Mouse (Mus musculus): ENCODE measurements around the gene Atxn7l1. TPM values are rescaled to one million over a fixed set of nuclear protein-coding genes. Genes with fewer than 3 reads are reported as not detected.

Atxn7l1 gene
- polyA plus RNA-seq (2014; fragmentation: Nextera tagmentation; extraction: Ambion mirVana) = 16.0 and 16.5 TPM in 2 replicates

- Histone ChIP-seq H3K4me2 (ENCODE audit: low read depth, low read length, severe bottlenecking) (peak within 1 kb of the TSS; percentile 83), H3K36me3 (ENCODE audit: control insufficient read depth, insufficient read depth, low read length) (no peaks in the 10 kb centered on the region), H3K4me3 (ENCODE audit: low read depth, low read length) (peak within 1 kb of the TSS; percentile 44), H3K27me3 (ENCODE audit: control insufficient read depth, insufficient read depth, low read length) (peaks cover 3% of the 10 kb centered on the region), H3K9me3 (ENCODE audit: control insufficient read depth, low read length) (no peaks in the 10 kb centered on the region), H3K9ac (ENCODE audit: low read length) (peak within 1 kb of the TSS; percentile 79), H3K27ac (ENCODE audit: low read depth, low read length) (no peak within 1 kb of the TSS), H3K4me1 (replicated peaks; ENCODE audit: control insufficient read depth, insufficient read depth, low read length) (peaks cover 4% of the 10 kb centered on the region; the same call in 1 of the 2 replicates)
- peak; percentile 97 for DNase-seq (ENCODE audit: low spot score)
- WGBS = under 1% methylated on average over 54 of the region's 54 CpGs
- peak; percentile 93 for ATAC-seq (replicated peaks; ENCODE audit: low FRiP score)
Observed at GRCm38 (mm10) chr12:33147497-33148267, at the start of gene Atxn7l1. Gene Atxn7l1 (plus strand): TSS chr12:33147693.

- no peak overlapping the region for H3K27ac ChIP-seq (ENCODE audit: low read depth, low read length)
- ATAC-seq (replicated peaks; ENCODE audit: low FRiP score) (no peak), DNase-seq (ENCODE audit: low spot score) (no peak)
Observed at GRCm38 (mm10) chr12:33101627-33102026, 45.9 kb upstream of the Atxn7l1 start.

DNA sequence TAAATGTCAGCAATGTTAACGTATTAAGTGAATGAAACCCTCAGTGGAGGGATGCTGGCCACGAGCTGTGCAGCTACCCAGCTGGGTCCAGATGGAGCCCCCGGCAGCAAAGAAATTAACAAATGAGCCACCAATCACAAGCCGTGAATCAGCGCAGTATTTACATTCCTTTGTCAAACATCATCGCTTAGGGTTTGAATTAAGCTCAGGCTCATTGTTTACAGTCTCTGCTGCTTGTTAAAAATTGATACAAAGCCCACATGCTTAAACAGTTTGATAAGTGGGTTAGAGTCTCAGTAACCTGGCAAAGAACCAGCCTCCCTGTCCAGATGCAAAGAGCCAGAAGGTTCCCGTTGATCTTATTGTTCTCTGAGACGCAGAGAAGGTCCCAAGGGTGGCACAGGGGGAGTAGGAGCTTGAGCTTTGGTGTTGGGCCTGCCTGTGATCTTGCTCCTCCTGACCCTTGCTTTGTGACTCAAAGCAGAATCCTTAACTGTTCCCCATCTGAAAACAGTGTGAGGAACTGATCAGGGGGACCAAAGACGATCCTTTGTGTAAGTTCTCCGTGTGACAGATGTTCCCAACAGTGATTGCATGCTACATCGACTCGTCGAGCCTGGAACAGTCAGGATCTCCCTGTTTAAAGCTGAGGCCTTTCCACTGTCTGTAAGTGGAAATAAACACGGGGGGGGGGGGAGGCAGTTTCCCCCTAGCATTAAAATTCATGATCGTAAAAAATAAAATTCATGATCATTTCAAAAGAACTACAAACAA, 45.0 kb upstream of the Atxn7l1 start:
- Histone ChIP-seq H3K36me3 (ENCODE audit: control insufficient read depth, insufficient read depth, low read length) (no peaks in the 10 kb centered on the region), H3K9me3 (ENCODE audit: control insufficient read depth, low read length) (no peaks in the 10 kb centered on the region), H3K27me3 (ENCODE audit: control insufficient read depth, insufficient read depth, low read length) (no peaks in the 10 kb centered on the region), H3K4me1 (replicated peaks; ENCODE audit: control insufficient read depth, insufficient read depth, low read length) (no peaks in the 10 kb centered on the region), H3K4me3 (ENCODE audit: low read depth, low read length) (no peak overlapping the region), H3K27ac (ENCODE audit: low read depth, low read length) (no peak overlapping the region), H3K4me2 (ENCODE audit: low read depth, low read length, severe bottlenecking) (no peak overlapping the region), H3K9ac (ENCODE audit: low read length) (no peak overlapping the region)
- no peak for DNase-seq (ENCODE audit: low spot score)
- ATAC-seq (replicated peaks; ENCODE audit: low FRiP score) = peak; percentile 56
- 54% methylated on average over 15 of the region's 15 CpGs for WGBS

More at GRCm38 (mm10) chr12:33101627-33102026, 45.9 kb upstream of the Atxn7l1 start:
- H3K4me3 ChIP-seq (ENCODE audit: low read depth, low read length) = no peak overlapping the region
- H3K4me1 ChIP-seq (replicated peaks; ENCODE audit: control insufficient read depth, insufficient read depth, low read length) = no peaks in the 10 kb centered on the region
- no peaks in the 10 kb centered on the region for H3K27me3 ChIP-seq (ENCODE audit: control insufficient read depth, insufficient read depth, low read length)
- H3K9me3 ChIP-seq (ENCODE audit: control insufficient read depth, low read length) = no peaks in the 10 kb centered on the region
- 86% methylated on average over 8 of the region's 8 CpGs for WGBS
- no peaks in the 10 kb centered on the region for H3K36me3 ChIP-seq (ENCODE audit: control insufficient read depth, insufficient read depth, low read length)
- no peak overlapping the region for H3K9ac ChIP-seq (ENCODE audit: low read length)
- no peak overlapping the region for H3K4me2 ChIP-seq (ENCODE audit: low read depth, low read length, severe bottlenecking)

DNA sequence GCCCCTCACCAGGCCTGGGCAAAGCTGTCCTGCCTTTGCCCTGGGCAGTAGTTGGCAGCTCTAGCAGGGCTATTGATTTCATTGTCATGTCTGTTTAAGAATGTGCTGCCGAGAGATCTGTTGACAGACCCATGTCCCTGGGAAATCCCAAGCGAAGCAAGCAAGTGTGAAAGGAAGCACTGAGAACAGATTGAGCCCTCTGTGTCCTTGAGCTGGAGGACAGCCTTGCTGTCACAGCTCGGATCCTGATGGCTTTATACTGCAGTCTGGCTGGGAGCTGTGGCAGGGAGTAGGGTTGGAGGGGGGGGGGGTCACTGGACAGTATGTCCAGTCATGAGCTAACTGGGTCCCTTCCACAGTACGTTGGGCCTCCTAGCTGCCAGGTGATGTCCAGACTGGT, 41.8 kb upstream of the Atxn7l1 start:
- ATAC-seq (replicated peaks; ENCODE audit: low FRiP score) = no peak
- Histone ChIP-seq H3K27ac (ENCODE audit: low read depth, low read length) (no peak overlapping the region), H3K9ac (ENCODE audit: low read length) (no peak overlapping the region), H3K9me3 (ENCODE audit: control insufficient read depth, low read length) (no peaks in the 10 kb centered on the region), H3K27me3 (ENCODE audit: control insufficient read depth, insufficient read depth, low read length) (no peaks in the 10 kb centered on the region), H3K4me3 (ENCODE audit: low read depth, low read length) (no peak overlapping the region), H3K4me1 (replicated peaks; ENCODE audit: control insufficient read depth, insufficient read depth, low read length) (no peaks in the 10 kb centered on the region), H3K36me3 (ENCODE audit: control insufficient read depth, insufficient read depth, low read length) (no peaks in the 10 kb centered on the region), H3K4me2 (ENCODE audit: low read depth, low read length, severe bottlenecking) (no peak overlapping the region)
- WGBS = 81% methylated on average over 4 of the region's 4 CpGs
- DNase-seq (ENCODE audit: low spot score) = no peak

- Histone ChIP-seq H3K9ac (ENCODE audit: low read length) (no peak overlapping the region), H3K4me3 (ENCODE audit: low read depth, low read length) (no peak overlapping the region), H3K27me3 (ENCODE audit: control insufficient read depth, insufficient read depth, low read length) (no peaks in the 10 kb centered on the region), H3K4me2 (ENCODE audit: low read depth, low read length, severe bottlenecking) (no peak overlapping the region), H3K36me3 (ENCODE audit: control insufficient read depth, insufficient read depth, low read length) (no peaks in the 10 kb centered on the region), H3K9me3 (ENCODE audit: control insufficient read depth, low read length) (no peaks in the 10 kb centered on the region), H3K4me1 (replicated peaks; ENCODE audit: control insufficient read depth, insufficient read depth, low read length) (0 out of 2 replicates have a peak, but pooled peaks cover 2% of the 10 kb centered on the region), H3K27ac (ENCODE audit: low read depth, low read length) (no peak overlapping the region)
- DNase-seq (ENCODE audit: low spot score) (no peak), ATAC-seq (replicated peaks; ENCODE audit: low FRiP score) (no peak)
- 72% methylated on average over 10 of the region's 10 CpGs for WGBS
Observed at GRCm38 (mm10) chr12:33106438-33107167, 40.9 kb upstream of the Atxn7l1 start.

DNA sequence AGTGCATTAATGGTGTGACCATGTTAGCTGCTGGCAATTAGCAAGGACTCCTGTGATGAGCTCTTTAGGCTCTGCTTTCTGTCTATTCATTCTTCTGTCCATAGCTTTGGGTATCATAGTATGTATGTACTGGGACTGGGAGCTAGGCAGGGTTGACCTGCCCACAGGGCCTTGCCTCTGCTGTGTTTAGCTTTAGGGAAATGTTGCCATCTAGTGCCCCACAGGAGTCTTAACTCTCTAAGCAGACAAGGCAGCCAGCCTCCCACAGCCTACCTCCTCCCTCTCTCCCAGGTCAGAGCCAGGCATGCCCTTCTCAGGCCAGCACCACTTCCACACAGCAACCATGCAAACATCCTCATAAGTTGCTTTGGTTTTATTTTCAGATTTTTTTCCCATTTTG, 38.0 kb upstream of the Atxn7l1 start:
- Histone ChIP-seq H3K27me3 (ENCODE audit: control insufficient read depth, insufficient read depth, low read length) (no peaks in the 10 kb centered on the region), H3K27ac (ENCODE audit: low read depth, low read length) (no peak overlapping the region), H3K4me3 (ENCODE audit: low read depth, low read length) (no peak overlapping the region), H3K4me2 (ENCODE audit: low read depth, low read length, severe bottlenecking) (no peak overlapping the region), H3K9me3 (ENCODE audit: control insufficient read depth, low read length) (no peaks in the 10 kb centered on the region), H3K4me1 (replicated peaks; ENCODE audit: control insufficient read depth, insufficient read depth, low read length) (0 out of 2 replicates have a peak, but pooled peaks cover 2% of the 10 kb centered on the region), H3K36me3 (ENCODE audit: control insufficient read depth, insufficient read depth, low read length) (no peaks in the 10 kb centered on the region), H3K9ac (ENCODE audit: low read length) (no peak overlapping the region)
- peak; percentile 66 for ATAC-seq (replicated peaks; ENCODE audit: low FRiP score)
- no peak for DNase-seq (ENCODE audit: low spot score)

DNA sequence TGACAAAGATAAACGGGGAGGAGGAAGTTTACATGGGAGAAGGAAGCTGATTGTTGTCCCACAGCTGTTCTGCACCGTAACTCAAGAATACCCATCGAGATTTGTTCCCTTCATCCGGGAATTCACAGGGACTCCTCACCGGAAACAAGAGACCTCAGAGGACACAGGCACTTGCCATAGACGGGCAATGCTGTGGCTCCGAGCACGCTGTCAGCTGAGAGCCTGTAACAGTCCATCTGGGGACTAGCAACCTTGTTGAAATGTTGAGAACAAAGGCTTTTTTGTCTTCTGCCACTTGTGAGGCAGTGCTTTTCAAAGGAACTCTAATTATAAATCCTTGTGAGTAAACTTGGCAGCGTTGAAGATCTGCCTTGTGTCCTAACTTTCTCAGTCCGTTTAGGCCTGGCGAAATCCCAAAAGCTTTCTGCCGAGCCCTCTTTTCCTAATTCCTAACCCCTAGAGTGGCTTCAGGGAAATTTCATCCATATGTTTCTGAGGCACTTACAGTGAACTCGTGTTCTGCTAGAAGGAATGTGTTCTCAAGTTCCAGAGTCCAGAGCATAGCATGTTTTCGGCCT, 36.5 kb upstream of the Atxn7l1 start:
- 40% methylated on average over 14 of the region's 14 CpGs for WGBS

More for the DNA sequence above, 36.5 kb upstream of the Atxn7l1 start:
- no peaks in the 10 kb centered on the region for H3K36me3 ChIP-seq (ENCODE audit: control insufficient read depth, insufficient read depth, low read length)
- H3K27me3 ChIP-seq (ENCODE audit: control insufficient read depth, insufficient read depth, low read length) = no peaks in the 10 kb centered on the region
- H3K4me3 ChIP-seq (ENCODE audit: low read depth, low read length) = no peak overlapping the region
- 0 out of 2 replicates have a peak, but pooled peaks cover 2% of the 10 kb centered on the region for H3K4me1 ChIP-seq (replicated peaks; ENCODE audit: control insufficient read depth, insufficient read depth, low read length)
- H3K27ac ChIP-seq (ENCODE audit: low read depth, low read length) = no peak overlapping the region; the same call in 1 of the 2 replicates
- H3K9me3 ChIP-seq (ENCODE audit: control insufficient read depth, low read length) = no peaks in the 10 kb centered on the region
- ATAC-seq (replicated peaks; ENCODE audit: low FRiP score) (0 out of 2 replicates have a peak, but pooled peaks have one; percentile 54), DNase-seq (ENCODE audit: low spot score) (no peak)
- no peak overlapping the region for H3K4me2 ChIP-seq (ENCODE audit: low read depth, low read length, severe bottlenecking)
- H3K9ac ChIP-seq (ENCODE audit: low read length) = 0 out of 2 replicates have a peak overlapping the region, but pooled peaks have one; percentile 20
